Mouse (Mus musculus) thymus, postnatal 36 days (tissue): ENCODE data around the gene Tnip2.

Experiments
- DNase-seq, 2 experiments: peaks; one replicate each; pipeline ENCODE4 v3.0.0; 2022; ENCODE audit warnings: mixed read lengths in 2 of 2

Tnip2 gene

DNA sequence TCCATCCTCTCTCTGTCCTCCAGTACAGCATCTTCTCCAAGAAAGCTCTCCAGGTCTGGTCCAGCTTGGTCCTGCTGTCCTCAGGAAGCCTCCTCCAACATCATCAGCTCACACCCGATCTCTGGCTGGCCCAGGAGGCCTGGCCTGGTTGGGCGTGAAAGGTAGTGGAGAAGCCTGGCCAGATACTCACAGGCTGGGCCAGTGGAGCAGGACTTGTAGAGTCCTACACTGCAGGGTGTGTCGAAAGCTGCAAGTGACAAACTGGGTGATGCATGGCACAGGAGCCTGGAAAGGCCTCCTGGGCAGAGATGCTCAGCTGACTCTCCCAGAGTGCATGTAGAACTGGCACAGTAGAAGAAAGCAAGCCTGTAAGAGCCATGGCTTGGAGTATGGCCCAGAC is 7.5 kb upstream of the Tnip2 start:
- DNase-seq = no peak

DNA sequence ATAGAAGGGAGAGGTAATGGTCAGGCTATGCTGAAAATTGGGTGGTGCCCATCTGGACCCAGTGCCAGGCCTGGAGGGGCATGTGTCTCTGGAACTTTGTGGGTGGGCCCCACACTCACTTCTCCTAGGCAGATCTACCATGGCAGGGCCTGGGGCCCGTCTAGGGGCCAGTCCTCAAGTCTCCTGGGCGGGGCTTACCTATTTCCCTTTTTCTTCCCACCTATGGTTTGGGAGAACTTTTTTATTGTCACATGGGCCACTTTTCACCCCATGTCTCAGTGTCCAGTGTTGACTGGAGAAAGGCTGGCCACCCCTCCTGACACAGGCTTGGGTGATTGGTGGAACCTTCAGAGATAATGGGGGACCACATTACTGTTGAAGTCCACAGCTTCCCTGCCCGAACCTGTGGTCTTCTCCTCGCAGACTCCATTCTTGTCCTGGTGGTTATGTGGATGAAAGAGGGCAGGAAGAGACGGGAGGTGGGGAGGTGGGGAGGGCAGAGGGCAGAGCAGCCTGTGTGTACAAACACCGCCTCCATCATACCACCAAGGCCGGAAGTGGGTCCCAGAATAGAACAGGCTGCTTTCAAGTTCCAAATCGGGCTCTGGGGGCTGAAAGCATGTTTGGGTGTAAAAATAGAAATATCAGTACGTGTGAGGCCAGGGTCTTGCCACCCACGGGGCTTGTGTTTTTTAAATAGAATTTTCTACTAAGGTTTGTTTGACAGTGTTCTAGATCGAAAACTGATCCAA is 6.8 kb upstream of the Tnip2 start:
- DNase-seq = peak; percentile 71 to 82

DNA sequence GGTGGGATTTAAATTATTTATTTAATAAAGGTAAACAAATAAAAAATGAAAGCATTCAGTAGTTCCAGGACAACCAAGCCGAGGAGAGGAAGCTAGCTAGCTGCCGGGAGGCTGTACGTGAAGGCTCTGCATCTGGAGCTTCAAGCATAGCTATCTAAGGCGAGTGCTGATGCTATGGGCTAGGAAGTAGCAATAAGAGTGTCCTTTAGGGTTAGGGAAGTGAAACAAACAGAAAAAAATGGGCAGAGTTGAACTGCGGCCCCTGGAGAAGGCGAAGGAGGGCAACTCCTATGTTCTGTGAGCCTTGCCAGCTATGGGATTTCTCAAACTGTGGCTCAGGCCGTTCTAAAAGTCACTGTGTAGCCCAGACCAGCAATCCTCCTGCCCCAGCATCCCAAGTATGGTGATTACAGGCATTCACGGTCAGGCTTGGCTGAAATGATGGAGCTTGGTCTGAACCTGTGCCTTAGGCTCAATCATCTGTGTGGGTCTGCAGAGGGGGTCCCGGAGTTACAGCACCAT is 5.7 kb upstream of the Tnip2 start:
- no peak for DNase-seq

DNA sequence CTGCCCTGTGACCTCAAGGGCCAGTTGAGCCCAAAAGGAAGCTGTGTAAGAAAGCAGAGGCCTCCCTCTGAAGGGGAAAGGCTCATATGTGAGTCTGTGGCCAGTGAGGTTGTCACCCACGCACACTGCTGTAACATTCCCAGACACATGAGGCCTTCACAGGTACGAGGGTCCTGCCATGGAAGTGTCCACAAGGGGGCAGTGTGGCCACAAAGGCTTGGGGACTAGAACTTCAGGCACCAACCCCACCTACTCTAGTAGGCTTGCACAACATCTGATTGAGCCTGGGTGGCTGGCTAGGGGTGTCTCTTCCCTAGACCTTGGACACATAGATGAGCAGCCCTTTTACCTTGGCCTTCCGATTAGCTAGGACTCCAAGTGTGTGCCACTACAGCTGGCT is 4.1 kb upstream of the Tnip2 start:
- DNase-seq = peak; percentile 84 to 86

DNA sequence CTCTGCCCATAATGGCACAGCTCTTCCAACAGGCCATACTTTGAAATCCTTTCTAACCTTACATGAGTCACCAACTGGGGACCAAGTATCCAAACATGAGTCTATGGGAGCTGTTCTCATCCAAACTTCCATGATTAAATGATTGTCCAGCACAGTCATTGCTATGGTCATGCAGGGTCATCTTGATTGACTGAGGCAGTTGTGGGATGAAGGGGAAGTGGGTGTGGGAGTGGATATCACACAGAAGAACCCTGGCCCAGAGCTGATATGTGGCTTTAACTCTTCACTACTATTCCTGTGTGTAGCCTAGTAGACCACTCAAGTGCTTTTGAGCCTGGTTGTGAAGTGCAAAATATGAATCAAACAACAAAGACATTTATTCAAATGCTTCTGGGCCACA is 1.3 kb upstream of the Tnip2 start:
- DNase-seq = no peak

DNA sequence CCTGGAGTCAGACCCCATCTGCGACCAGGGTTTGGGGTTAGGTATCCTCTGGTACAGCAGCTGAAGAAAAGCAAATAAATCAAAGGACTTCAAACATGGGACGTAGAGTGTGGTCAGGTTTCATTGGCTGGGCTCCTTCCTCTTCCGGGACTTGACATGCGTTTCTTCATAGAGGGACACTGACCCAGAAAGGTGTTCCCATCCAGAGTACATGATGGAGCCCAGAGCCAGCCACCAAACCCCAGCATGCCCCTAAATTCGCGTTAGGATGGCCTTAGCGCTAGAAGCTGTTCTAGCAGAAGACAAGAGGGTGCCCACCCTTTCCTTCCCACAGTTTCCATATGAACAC is 401 bp upstream of the Tnip2 start:
- no peak for DNase-seq

DNA sequence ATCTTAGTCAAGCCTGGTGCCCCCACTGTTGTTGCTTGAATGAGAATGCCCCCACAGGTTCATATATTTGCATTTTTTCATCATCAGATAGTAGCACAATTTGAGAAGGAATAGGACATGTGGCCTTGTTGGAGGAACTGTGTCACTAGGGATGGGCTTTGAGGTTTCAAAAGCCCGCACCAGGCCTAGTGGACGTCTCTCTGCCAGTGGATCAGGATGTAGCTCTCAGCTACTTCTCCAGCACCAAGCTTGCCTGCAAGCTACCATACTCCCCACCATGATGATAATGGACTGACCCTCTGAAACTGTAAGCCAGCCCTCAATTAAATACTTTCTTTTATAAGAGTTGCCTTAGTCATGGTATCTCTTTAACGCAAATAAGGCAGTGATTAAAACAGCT is 1.3 kb downstream of the Tnip2 start:
- no peak for DNase-seq

DNA sequence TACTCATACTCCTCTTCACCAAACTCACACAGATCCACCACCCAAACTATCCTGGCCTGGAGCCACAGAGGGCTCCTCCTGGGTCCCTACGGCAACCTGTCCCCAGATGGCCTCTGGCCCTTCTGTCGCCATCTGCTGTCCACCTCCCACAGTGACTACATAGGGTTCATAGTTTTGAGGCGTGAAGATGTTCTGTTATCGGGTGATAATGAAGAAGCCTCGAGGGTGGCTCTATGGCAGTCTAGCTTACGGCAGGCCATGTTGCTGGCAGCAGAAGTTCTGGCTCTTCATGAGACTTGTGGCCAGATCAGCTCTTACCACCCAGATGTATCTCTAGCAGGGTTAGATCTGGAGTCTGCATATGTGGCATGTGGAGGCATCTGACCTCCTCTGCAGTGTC is 11.0 kb downstream of the Tnip2 start:
- DNase-seq = no peak

DNA sequence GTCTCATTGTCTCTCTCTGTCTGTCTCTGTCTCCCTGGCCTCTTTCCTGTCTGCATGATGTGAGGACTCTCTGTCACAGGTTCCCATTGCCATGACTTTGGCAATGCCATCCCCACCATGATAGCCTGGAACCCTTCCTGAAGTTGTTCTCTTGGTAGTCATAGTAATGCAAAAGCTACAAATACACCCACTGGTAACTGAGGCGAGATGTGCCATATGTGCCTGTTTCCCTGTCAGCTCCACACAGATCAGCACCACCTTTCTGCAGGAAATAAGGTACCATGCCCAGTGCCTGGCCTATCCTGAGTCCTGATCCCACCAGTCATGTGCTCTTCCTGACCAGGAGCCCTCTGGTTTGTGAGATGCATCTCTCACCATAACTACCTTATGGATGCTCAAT is 11.4 kb downstream of the Tnip2 start:
- no peak for DNase-seq

DNA sequence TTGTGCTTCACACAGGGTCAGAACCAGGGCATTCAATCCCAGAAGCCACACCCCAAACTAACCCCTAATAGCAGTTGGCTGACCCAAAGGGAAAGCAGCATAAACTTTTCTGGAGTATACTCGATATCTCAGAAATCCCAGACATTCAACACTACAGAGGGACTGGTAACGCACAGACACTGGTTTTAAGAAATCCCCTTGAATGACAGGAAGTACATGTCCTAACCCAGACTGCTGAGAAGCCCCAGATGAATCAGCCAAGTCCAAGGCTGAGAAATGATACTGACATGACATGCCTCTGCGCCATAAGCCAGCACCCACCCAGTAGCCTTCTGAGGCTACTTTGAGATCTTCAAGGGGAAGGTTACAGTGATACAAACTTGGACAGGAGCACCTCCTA is 12.2 kb downstream of the Tnip2 start:
- DNase-seq = no peak

DNA sequence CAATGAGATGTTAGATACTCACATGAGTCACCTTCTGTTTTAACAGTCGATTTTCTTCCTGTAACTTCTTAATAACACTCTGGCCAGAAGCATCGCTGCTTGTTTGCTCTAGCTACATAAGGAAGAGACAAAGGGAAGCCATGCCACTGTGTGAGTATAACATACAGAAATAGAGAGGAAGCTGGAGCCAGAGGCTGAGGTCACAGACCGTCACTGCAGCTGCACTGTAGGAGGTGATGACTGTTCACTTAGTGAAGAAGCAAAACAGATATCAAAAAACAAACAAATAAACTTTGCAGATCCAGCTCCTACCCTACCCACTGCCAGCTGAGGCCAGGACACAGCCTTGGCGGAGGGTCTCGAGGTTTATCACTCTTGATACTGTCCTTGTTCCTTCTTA is 12.9 kb downstream of the Tnip2 start:
- DNase-seq = no peak

DNA sequence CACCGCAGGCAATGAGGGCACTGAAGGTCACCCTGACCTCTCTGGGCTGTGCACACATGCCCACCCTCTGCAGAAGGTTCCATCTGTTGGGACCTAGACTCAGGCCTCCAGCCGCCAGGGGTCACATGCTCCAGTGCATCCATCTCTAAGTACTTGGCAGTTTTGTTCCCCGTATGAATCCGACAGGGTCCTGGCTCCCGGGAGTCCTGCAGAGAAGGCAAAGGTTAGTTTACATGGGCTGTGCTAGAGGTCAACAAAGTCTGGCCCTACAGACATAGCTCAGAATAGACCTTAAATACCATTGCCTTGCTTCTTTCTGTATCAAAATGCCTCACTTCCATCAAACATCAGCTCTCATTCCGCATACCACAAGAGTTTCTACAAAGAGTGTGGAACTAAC is 17.0 kb downstream of the Tnip2 start:
- no peak for DNase-seq

DNA sequence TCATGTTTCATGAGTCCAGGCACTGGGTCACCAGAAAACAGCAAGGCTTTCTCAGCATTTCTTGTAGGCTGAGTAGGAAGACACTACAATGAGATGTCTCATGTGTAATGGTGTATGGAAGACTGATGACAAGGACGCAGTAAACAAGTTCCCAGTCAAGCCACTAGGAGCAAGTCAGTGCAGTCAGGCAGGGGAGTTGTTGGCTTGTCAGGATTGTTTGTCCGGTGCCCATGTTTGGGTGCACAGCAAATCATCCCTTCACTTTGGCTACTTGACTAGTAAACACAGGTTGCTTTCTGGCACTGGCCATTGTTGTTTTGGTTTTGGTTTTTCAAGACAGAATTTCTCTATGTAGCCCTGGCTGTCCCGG is 24.4 kb downstream of the Tnip2 start:
- DNase-seq = no peak

DNA sequence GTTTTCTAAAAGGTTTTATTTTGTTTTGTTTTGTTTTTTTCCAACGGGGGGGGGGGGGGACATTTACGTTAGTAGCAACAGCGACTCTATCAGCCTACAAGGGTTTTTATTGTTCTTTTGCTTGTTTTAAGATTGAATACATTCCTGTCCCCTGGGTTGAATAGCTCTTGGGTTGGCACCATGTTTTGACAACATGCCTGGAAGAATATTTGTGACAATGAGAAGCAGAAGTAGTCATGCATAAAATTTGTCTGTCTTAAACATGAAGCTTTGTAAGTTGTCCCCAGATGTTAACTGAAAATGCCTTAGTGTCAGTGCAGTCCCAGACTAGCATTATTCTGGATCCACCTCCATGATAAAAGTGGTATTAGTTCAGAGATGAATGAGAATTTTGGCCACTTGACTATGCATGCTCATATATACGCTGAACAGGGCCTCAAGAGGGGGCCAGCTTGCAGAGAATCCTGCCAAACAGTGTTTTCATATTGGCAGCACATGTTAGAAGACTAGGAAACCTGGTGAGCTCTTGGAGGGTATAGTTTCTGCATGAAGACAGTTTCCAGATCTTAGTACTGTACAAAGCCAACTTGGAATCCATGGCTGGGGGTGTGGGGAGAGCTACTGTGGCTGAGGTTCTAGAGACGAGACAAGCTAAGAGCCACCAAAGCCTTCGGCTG is 24.9 kb downstream of the Tnip2 start:
- no peak for DNase-seq

DNA sequence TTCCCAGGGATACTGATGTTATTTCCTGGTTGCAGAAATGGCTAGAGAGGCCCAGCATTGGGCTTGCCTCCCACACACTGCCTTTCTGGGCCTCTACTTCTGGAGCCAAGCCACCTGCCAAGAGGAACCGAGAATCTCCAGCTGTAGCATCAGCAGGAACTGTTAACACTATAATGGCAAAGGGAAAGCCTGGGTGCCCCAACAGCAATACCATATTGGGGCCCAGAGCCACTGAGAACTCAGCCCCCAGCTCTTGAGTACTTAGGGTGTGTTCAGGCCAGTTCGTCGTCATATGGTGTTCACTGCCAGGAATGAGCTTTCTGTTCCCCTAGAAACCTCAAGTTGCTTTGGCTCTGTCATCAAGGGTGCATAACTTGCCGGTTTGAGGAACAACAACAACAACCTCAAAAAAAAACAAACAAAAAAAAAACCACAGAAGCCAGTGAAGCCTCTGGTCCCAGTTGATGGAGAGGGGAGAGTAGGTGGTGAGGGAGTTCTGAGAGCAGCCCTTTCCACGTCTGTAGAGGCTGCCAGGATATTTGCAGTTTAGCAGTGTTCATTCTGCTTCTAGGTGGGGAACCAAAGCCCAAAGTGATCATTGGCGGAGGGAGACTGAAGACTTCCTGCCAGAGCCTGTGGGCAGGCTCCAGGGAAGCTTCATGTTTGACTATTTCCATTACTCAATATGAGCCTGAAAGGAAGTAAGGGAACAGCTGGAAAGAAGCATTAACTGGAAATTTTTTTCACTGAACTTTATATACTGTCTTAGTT is 26.3 kb downstream of the Tnip2 start:
- DNase-seq = no peak

DNA sequence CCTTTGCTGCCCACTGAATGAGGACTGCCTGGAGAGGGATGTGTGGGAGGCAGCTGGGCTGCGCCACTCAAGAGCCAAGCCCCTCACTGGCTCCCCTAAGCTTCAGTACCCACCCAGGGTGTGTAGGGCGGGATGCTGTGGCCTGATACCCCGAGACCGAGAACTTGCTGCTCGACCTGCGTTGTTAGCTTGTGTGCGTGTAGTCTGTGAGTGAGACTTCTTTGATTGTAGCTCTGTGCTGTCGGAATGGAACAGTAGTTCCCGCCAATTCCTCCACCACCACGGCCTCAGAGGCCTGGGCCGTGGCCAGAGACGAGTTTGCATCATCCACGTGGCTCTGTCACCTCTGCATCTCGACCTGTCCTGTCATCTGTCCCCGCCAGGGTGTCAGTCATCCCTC is 28.1 kb downstream of the Tnip2 start:
- DNase-seq = no peak

DNA sequence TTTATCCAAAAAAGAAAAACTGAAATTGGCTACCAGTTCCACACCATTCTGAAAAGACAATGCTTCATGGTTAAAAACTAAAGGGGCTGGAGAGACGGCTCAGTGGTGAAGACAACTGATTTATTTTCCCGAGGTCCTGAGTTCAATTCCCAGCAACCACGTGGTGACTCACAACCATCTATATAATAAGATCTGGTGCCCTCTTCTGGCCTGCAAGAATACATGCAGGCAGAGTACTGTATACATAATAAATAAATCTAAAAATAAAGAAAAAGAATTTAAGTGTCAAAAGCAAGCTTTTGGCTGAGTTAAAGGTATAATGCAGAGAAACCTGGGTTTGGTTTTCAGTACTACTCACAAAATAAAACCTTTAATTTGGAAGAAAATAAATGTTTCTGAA is 32.9 kb downstream of the Tnip2 start:
- no peak for DNase-seq

DNA sequence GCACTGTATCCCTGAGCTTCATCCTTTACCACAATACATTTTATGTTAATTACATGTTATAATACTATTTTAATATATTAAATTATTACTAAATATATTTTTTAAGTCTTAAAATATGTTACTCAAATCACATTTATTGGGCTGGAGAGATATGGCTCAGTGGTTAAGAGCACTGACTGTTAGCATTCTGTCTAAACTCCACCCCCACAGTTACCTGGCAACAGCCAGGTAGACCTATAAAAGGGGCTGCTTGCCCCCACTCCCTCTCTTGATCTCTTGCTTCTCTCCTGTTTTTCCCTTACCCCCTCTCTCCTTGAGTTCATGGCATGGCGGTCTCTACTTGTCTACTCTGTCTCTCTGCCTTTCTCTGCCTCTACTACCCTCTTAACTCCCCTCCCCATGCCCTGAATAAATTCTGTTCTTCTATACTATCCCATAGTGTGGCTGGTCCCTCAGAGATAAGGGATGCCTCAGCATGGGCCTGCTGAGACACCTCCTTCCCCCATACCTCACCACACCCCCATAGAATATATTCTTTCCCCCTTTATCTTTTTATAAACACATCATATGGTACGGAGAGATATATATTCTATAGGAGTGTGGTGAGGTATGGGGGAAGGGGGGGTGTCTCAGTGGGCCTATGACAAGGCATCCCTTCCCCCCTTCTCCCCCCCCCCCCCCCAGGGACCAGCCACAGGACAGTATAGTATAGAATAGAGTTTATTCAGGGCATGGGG is 45.6 kb downstream of the Tnip2 start:
- DNase-seq = no peak

DNA sequence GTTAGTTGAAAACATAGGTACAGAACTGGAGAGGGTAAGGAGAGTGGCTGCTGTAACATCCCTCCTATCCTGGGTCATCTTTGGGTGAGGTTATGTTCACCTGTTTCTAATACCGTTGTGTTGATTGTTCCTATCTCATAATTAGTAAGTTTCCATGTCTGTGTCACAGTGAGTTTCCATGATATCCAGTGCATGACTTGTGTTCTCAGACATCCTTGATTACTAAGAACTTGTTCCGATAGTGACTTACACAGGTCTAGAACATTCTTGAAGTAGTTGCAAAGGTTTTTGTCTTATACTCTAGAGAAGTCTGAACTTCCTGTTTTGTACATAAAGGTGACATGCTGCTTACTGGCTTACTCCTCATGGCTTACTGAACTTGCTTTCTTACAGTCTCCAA is 47.1 kb downstream of the Tnip2 start:
- DNase-seq = no peak

DNA sequence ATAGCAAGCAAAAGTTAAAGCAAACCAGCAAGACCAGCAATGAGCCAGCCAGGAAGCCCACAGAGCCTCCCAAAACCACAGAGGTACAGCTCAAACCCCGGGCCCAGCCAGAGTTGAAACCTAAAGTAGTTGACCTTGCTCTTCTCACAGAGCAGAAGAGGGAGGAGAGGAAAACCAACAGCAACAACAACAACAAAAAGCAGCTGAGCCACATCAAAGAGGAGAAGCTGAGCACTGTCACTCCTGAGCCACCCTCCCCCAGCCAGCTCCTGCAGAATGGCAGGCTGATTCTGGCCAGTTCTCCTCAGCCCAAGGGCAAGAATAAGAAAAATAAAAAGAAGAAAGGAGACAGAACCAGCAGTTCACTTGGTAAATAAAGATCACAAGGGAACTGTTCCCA is 47.7 kb downstream of the Tnip2 start:
- DNase-seq = peak; percentile 44 to 57

DNA sequence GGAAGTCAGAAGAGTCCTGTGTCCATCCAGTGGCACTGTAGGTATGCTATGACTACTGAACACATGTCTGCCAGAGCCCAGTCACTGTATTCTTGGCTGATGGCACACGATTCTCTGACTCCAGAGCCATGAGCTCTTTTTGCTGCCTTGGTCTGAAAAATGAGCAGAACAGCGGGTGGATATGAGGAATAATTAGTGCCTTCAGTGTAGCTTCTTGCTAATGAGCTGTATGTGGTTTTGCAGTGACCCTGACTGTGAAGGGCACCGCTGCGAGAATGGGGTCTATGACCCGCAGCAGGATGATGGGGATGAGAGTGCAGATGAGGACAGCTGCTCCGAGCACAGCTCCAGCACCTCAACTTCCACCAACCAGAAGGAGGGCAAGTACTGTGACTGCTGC is 52.0 kb downstream of the Tnip2 start:
- no peak for DNase-seq

DNA sequence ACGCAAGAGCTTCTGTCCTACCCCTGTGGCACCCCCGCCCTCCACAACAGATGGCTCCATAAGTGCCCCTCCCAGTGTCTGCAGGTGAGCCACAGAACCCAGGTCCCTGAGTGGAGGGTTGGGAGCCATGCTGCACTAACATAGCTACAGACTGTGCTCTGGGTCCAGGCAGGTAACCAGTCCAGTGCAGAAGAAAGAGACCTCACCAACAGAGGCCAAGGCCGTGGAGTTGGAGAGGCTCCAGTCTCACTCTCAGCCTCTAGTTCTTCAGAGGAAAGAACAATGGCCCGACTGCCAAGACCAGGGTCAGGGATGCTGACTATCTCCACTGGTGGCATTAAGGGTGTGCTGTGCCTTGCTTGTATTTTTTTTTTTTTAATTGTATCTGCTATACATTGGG is 52.5 kb downstream of the Tnip2 start:
- DNase-seq = no peak

DNA sequence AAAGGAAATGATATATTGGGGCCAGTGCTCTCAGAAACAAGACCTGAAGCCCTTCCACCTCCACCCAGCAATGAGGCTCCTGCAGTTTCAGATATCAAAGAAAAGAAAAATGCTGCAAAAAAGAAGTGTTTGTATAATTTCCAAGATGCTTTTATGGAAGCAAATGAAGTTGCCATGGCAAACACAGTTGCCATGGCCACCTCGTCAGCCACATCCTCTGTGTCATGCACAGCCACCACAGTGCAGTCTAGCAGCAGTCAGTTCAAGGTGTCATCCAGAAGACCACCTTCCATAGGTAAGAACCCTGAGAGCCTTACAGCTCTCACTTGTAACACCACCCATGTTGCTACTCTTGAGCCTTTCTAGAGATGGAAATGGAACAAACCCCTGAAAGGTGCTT is 54.8 kb downstream of the Tnip2 start:
- DNase-seq = no peak
